Mouse (Mus musculus) G1E (cell line): ENCODE measurements at regions not wholly inside any gene's neighbourhood (a gene's known extent, or its start where the extent isn't known, plus 50 kb on each side); places are given as distances from the start of the nearest gene placed in this dataset.
"Not testable (repeated sequence)": the region's sequence is repeated elsewhere in the genome, so short reads cannot be mapped to it uniquely, and the experiment has no call there.

ENCODE experiments used
- CTCF ChIP-seq: IDR thresholded peaks from 2 replicates; pipeline ENCODE4 v1.5.1; 2012; ENCODE audit warnings: low read depth, low read length, inconsistent platforms, mixed read lengths
- GATA1 ChIP-seq: IDR thresholded peaks from 2 replicates; pipeline ENCODE4 v1.6.1; 2012; ENCODE audit warnings: borderline replicate concordance, low read length, inconsistent platforms, mixed read lengths
- POLR2AphosphoS5 ChIP-seq: IDR thresholded peaks from 2 replicates; pipeline ENCODE4 v1.6.1; 2012; ENCODE audit warnings: low read depth, low read length, inconsistent platforms; ENCODE audit not compliant: insufficient replicate concordance
- TAL1 ChIP-seq: conservative IDR thresholded peaks from 2 replicates; pipeline ENCODE4 v1.6.1; 2012; ENCODE audit warnings: low read depth, low read length, inconsistent platforms, mixed read lengths

DNA sequence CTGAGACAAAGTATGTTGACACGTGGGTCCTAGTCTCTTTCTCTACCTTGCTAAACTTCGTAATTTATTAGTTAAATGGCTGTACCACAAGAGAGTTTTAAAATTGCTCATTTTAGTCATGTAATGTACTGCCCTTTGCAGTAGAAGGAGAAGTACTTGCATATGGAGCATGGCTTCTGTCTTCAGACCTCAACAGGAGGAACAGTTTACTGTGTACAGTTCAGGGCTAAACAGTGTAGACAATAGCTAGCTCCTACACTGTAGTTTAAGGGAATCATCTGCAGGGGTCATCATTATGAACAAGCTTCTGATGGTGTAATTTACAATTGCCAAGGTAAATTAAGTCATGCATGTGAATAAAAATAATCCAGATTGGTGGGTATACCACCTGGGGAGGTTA is 111.8 kb upstream of the Zfp960 start:
- TF ChIP-seq CTCF, POLR2AphosphoS5, TAL1, GATA1: not testable (repeated sequence)
